Mouse (Mus musculus) C2C12 (cell line): Measurements from ENCODE around the gene Bpifa5.

ENCODE experiments used
- CEBPB ChIP-seq: IDR thresholded peaks from one replicate; pipeline ENCODE4 v1.6.1; 2011; ENCODE audit warnings: low read depth, mild to moderate bottlenecking, control low read depth, moderate library complexity
- CTCF ChIP-seq: IDR thresholded peaks from one replicate; pipeline ENCODE4 v1.5.1; 2011; ENCODE audit not compliant: control insufficient read depth, insufficient read depth, insufficient read length

GRCm38 (mm10) chr2:154189877-154190434 lies 27.5 kb downstream of the Bpifa5 start:
- TF ChIP-seq CTCF (no peak), CEBPB (no peak)
